Mouse (Mus musculus) liver, adult 2 months (tissue): ENCODE measurements around the gene Gm10272. TPM values are rescaled to one million over a fixed set of nuclear protein-coding genes. Genes with fewer than 3 reads are reported as not detected.

Source experiments
- DNase-seq: peaks from one replicate; pipeline ENCODE4 v3.0.0-alpha.2; 2011; ENCODE audit warnings: low read depth, low spot score; ENCODE audit errors: extremely low read depth
- H3K27ac ChIP-seq: fragments of 200-500 bp; replicated peaks from 2 replicates; pipeline ENCODE4 v1.5.1; 2012; ENCODE audit warnings: low read depth, mild to moderate bottlenecking, control low read depth, inconsistent platforms, low read length; ENCODE audit not compliant: insufficient read depth
- H3K27me3 ChIP-seq: fragments of 200-500 bp; 2 replicates; pipeline ENCODE4 v1.6.1; 2012; ENCODE audit warnings: mild to moderate bottlenecking, moderate library complexity, low read length, inconsistent platforms; ENCODE audit not compliant: control insufficient read depth, insufficient read depth
- H3K36me3 ChIP-seq: fragments of 200-500 bp; 2 replicates; pipeline ENCODE4 v1.6.1; 2012; ENCODE audit warnings: low read length, inconsistent platforms; ENCODE audit not compliant: control insufficient read depth, insufficient read depth
- H3K4me1 ChIP-seq: fragments of 200-500 bp; 2 replicates; pipeline ENCODE4 v1.6.1; 2011; ENCODE audit warnings: low read length; ENCODE audit not compliant: control insufficient read depth, insufficient read depth
- H3K4me3 ChIP-seq: fragments of 200-500 bp; 2 replicates; pipeline ENCODE4 v1.5.1; 2011; ENCODE audit warnings: low read depth, mild to moderate bottlenecking, control low read depth, low read length, moderate library complexity; ENCODE audit not compliant: insufficient read depth
- H3K79me2 ChIP-seq: fragments of 200-500 bp; 2 replicates; pipeline ENCODE4 v1.6.1; 2012; ENCODE audit warnings: inconsistent platforms, mild to moderate bottlenecking, low read length, moderate library complexity; ENCODE audit not compliant: control insufficient read depth, insufficient read depth
- H3K9ac ChIP-seq: fragments of 200-500 bp; 2 replicates; pipeline ENCODE4 v1.6.1; 2012; ENCODE audit warnings: low read depth, mild to moderate bottlenecking, control low read depth, inconsistent platforms, low read length
- CTCF ChIP-seq: fragments of 200-500 bp; IDR thresholded peaks from 2 replicates; pipeline ENCODE4 v1.5.1; 2011; ENCODE audit warnings: low read depth, low read length, control low read depth
- POLR2A ChIP-seq: fragments of 200-500 bp; IDR thresholded peaks from 2 replicates; pipeline ENCODE4 v1.6.1; 2011; ENCODE audit warnings: low read length, control low read depth; ENCODE audit not compliant: insufficient read depth; ENCODE audit errors: extremely low read depth
- WGBS: fragments of 180-500 bp; shearing (Covaris S2); methylation state at CpG from one replicate; pipeline ENCODE4 v1.1.7; 2018; 5-methylcytosine and 5-hydroxymethylcytosine counted together
- polyA plus RNA-seq: library from polyadenylated mRNA; depleted of rRNA; stranded (reverse); fragments of >200 nt; gene quantifications from 2 replicates; pipeline ENCODE4 v1.2.3, GENCODE M21; 2012; rRNA removed
- total RNA-seq: library from RNA; depleted of rRNA; stranded (reverse); fragments of >200 nt; gene quantifications from 2 replicates; pipeline ENCODE4 v1.2.3, GENCODE M21; 2014; rRNA removed

Gm10272 gene
- total RNA-seq (not detected in 2 replicates), polyA plus RNA-seq (not detected in 2 replicates)

GRCm38 (mm10) chr10:77706326-77706725 lies at the start of gene Gm10272:
Gm10272 (plus strand) TSS chr10:77706626.
- no peaks in the 10 kb centered on the region for H3K36me3 ChIP-seq
- 98% methylated on average over 1 of the region's 1 CpGs for WGBS
- H3K4me3 ChIP-seq, result no peak within 1 kb of the TSS
- H3K27me3 ChIP-seq, result peaks cover 2% of the 10 kb centered on the region; the same call in 1 of the 2 replicates
- no peaks in the 10 kb centered on the region for H3K79me2 ChIP-seq
- TF ChIP-seq POLR2A, result no peak
- no peaks in the 10 kb centered on the region for H3K4me1 ChIP-seq
- H3K9ac ChIP-seq, result no peak within 1 kb of the TSS
- no peak for DNase-seq
- H3K27ac ChIP-seq, result no peak within 1 kb of the TSS

- WGBS, result 66% methylated on average over 15 of the region's 15 CpGs
- TF ChIP-seq CTCF (no peak), POLR2A (no peak)
- Histone ChIP-seq H3K27me3 (no peaks in the 10 kb centered on the region), H3K79me2 (no peaks in the 10 kb centered on the region), H3K4me1 (no peaks in the 10 kb centered on the region), H3K4me3 (no peak overlapping the region), H3K27ac (no peak overlapping the region), H3K36me3 (no peaks in the 10 kb centered on the region), H3K9ac (no peak overlapping the region)
- no peak for DNase-seq
Measured at GRCm38 (mm10) chr10:77658286-77658994, 48.0 kb upstream of the Gm10272 start.

- no peaks in the 10 kb centered on the region for H3K27me3 ChIP-seq
- no peak overlapping the region for H3K27ac ChIP-seq
- no peaks in the 10 kb centered on the region for H3K36me3 ChIP-seq
- H3K4me3 ChIP-seq, result no peak overlapping the region
- no peak overlapping the region for H3K9ac ChIP-seq
- TF ChIP-seq CTCF, result no peak
- TF ChIP-seq POLR2A, result no peak
- H3K4me1 ChIP-seq, result no peaks in the 10 kb centered on the region
- 53% methylated on average over 43 of the region's 43 CpGs for whole genome bisulfite sequencing
- no peak for DNase-seq
- no peaks in the 10 kb centered on the region for H3K79me2 ChIP-seq
Measured at GRCm38 (mm10) chr10:77663949-77664665, 42.3 kb upstream of the Gm10272 start.

GRCm38 (mm10) chr10:77666342-77666741 lies 40.1 kb upstream of the Gm10272 start:
- no peaks in the 10 kb centered on the region for H3K79me2 ChIP-seq
- no peak overlapping the region for H3K9ac ChIP-seq
- no peak overlapping the region for H3K4me3 ChIP-seq
- H3K4me1 ChIP-seq, result no peaks in the 10 kb centered on the region
- TF ChIP-seq CTCF, result no peak
- no peak for TF ChIP-seq POLR2A
- DNase-seq, result no peak
- 63% methylated on average over 8 of the region's 8 CpGs for WGBS
- H3K36me3 ChIP-seq, result no peaks in the 10 kb centered on the region
- no peak overlapping the region for H3K27ac ChIP-seq
- H3K27me3 ChIP-seq, result no peaks in the 10 kb centered on the region

- no peak for DNase-seq
- Histone ChIP-seq H3K9ac (no peak overlapping the region), H3K27me3 (no peaks in the 10 kb centered on the region), H3K4me1 (no peaks in the 10 kb centered on the region), H3K4me3 (no peak overlapping the region), H3K79me2 (no peaks in the 10 kb centered on the region), H3K36me3 (no peaks in the 10 kb centered on the region), H3K27ac (no peak overlapping the region)
- TF ChIP-seq CTCF, result no peak
- no peak for TF ChIP-seq POLR2A
- 69% methylated on average over 4 of the region's 4 CpGs for WGBS
Measured at GRCm38 (mm10) chr10:77667402-77667801, 39.0 kb upstream of the Gm10272 start.

- Histone ChIP-seq H3K4me1 (no peaks in the 10 kb centered on the region), H3K4me3 (no peak overlapping the region), H3K36me3 (no peaks in the 10 kb centered on the region), H3K79me2 (no peaks in the 10 kb centered on the region), H3K9ac (no peak overlapping the region), H3K27me3 (no peaks in the 10 kb centered on the region), H3K27ac (no peak overlapping the region)
- TF ChIP-seq POLR2A (no peak), CTCF (no peak)
- DNase-seq, result no peak
- WGBS, result 83% methylated on average over 4 of the region's 4 CpGs
Measured at GRCm38 (mm10) chr10:77670710-77671109, 35.7 kb upstream of the Gm10272 start.
